Mouse (Mus musculus): ENCODE measurements around the gene Rb1.

Gene Rb1

DNA sequence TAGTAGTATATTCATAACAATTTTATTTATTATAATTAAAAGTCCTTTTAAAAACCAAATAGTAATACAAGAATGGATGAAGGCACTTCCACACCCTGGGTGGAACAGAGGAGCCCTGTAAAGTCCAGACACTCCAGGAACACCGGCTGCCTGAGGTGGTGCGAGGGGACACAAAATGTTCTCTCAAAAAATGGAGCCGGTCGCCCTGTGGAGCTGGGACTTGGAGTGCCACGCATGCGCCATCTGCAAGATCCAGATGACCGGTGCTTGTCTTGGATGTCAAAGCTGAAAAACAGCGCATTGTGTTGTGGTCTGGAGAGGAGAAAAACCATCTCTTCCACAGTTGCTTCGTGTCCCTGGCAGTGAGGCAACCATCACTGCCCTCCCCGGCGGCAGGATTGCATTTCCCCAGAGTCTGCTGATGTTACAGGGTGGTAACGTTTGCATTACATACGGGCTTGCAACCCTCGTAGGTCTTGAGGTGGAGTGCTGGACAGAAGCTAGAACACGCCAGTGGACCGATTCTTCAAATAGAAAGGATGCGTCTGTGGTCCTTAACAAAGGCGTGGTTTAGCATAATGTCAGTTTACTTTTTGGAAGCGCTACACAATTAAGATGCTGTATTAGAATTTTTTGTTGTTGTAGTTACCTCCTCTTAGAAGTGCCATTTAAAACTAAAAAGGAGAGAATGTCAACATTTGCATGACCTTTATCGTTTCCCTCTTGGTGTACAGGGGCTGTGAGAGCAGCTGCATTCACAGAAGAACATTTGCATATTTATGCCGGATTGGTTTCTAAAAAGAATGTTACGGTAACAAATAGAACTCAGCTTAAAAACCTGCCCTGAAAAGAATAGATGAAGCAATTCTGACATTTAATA, 9.5 kb upstream of the Rb1 start:
- peak; percentile 53 for DNase-seq (ENCODE audit: low read depth, low spot score)

- DNase-seq (ENCODE audit: low read depth, low spot score): peak; percentile 55
Observed at GRCm38 (mm10) chr14:73333880-73334279, 8.3 kb upstream of the Rb1 start.

GRCm38 (mm10) chr14:73331386-73331785, 5.8 kb upstream of the Rb1 start:
- DNase-seq (ENCODE audit: low read depth, low spot score): no peak

DNA sequence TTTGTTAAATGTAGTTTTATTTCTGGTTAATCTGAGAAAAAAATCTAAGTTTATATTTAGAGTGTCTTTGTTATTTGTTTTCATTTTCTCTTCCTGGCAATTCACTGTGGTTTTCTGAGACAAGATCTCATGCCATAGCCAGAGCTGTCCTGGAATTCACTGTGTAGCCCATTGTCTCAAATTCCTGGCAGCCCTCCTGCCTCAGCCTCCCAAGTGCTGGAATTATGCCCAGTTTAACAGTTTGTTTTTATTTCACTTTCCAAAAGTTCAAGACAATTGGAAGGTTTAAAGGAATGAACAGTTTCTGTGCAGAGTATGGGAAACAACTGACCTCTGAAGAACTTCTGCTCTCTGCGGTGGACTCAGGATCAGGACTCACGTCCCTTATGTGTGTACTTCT, 4.2 kb upstream of the Rb1 start:
- DNase-seq (ENCODE audit: low read depth, low spot score): no peak

DNA sequence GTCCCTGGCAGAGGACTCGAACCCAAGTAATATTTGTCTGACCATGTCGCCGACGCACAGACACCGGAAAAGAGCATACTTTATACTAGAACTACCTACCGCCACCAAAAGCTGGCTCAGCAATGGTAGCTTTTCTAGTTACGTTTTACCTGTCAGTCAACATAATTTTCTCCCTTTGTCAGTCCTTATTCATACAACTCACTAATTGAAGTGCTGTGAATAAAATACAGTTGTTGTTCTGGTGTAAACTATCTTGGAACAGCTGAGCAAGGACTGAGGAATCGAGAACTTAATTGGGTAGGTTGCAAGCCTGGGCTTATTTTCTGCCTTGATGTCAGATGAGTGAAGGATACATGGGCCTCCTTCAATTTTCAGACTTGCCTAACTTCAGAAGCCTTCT, 889 bp upstream of the Rb1 start:
- DNase-seq (ENCODE audit: low read depth, low spot score): no peak

DNA sequence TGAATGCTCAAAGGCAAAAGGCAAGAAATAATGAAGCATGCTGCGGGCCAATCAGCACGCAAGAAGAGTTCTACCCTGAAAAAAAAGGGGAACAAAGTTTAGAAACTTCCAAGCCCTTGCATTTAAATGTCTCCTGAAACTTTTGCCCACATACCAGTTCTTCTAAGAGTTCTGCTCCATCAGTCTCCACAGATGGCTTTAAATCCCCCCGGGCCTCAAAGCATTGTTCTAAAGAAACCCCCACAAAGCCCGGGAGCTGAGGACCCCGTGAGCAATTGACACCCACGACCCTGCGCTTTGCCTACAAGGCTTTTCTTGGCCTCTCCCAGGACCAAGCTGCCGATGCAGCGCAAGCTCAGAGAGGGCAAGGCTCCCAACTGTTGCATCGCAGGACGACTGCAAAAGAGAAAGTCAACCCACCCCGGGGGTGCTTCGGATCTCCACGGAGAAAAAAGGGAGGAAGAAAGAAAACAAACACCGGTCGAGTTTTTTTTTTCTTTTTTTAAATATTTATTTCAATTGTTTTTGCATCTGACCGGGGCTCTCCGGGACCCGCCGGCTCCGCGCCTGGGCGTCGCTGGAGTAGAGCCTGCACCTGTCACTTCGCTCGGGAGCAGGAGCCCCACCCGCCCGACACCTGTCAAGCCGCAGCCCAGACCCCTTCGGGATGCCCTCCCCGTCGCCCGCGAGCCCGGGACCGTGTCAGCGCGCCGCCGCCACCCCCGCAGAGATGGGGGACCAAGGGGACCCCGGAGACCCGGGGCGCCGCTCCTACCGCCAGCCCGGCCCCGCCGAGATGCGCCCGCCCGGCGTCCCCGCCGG, 777 bp downstream of the Rb1 start:
- peak; percentile 53 for DNase-seq (ENCODE audit: low read depth, low spot score)

DNA sequence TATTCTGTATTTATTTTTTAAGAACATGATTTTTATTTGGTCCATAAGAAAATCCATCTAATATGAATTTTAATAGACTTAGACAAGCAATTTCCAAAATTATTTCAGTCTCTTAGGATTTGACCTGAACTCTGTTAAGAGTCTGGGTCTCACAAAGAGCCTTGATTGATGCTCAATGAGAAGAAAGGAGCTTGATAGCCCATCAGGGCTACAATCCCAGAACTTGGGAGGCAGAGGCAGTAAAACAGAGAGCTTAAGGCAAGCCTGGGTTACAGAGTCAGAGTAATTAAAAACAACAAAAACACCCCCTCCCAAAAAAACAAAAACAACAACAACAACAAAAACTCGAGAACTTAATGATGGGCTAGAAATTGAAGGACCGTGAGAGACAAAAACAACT, 1.7 kb downstream of the Rb1 start:
- no peak for DNase-seq (ENCODE audit: low read depth, low spot score)

- no peak for DNase-seq (ENCODE audit: low read depth, low spot score)
Observed at GRCm38 (mm10) chr14:73322142-73322541, 3.5 kb downstream of the Rb1 start.

GRCm38 (mm10) chr14:73316933-73317332, 8.7 kb downstream of the Rb1 start:
- DNase-seq (ENCODE audit: low read depth, low spot score): no peak

GRCm38 (mm10) chr14:73313864-73314263, 11.8 kb downstream of the Rb1 start:
- DNase-seq (ENCODE audit: low read depth, low spot score): no peak

GRCm38 (mm10) chr14:73313396-73313795, 12.2 kb downstream of the Rb1 start:
- no peak for DNase-seq (ENCODE audit: low read depth, low spot score)

DNA sequence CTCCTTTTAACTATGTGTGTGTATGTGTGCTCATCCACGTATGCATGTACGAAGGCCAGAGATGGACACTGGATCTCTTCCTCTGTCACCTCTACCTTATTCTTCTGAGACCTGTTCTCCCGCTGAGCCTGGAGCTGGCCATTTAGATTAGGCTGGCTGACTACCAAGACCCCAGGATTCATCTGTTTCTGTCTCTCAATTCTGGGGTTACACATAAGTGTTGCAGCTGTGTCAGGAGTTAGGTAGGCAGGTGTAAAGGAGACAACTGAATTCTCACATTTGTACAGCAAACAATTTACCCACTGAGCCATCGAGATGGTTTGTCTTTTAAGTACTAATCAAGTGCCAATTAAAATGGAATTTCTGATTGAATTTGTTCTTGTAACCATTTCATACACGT, 12.7 kb downstream of the Rb1 start:
- no peak for DNase-seq (ENCODE audit: low read depth, low spot score)

GRCm38 (mm10) chr14:73307490-73307889, 18.1 kb downstream of the Rb1 start:
- no peak for DNase-seq (ENCODE audit: low read depth, low spot score)

DNA sequence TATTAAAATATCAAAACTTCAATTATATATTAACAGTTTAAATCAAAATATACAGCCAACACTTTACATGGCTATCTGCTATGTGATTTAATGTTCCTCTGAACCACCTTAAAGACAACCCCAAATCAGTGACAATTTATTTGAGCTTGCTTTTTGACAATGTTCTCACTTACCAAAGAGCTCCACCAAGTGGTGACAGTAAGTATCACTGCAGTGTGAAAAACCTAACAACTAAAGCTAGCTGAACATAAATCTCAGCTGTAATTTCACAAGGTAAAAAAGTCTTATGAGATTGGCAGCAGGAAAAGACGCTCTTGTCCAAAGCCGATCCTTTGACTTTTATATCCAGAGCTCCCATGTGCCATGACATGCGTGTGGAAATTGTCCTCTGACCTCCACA, 22.4 kb downstream of the Rb1 start:
- peak; percentile 84 for DNase-seq (ENCODE audit: low read depth, low spot score)

DNA sequence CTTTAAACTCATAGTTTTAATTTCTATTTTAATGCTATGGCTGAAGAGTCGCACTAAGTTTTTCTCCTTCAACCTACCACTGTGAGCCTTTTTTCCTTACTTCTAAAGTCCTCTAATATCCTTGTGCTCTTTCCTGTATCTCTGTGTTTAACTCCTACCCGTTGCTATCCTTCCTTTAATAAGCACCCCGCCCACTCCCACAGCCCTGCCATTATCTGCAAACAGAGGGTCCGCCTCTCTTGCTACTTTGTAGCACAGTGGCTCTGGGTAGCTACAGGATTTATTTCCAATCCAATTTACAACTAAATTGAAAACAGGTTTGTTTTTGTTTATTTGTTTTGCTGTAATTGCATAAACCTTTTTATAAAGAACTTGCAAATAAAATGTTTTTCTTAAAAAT, 23.8 kb downstream of the Rb1 start:
- no peak for DNase-seq (ENCODE audit: low read depth, low spot score)

DNA sequence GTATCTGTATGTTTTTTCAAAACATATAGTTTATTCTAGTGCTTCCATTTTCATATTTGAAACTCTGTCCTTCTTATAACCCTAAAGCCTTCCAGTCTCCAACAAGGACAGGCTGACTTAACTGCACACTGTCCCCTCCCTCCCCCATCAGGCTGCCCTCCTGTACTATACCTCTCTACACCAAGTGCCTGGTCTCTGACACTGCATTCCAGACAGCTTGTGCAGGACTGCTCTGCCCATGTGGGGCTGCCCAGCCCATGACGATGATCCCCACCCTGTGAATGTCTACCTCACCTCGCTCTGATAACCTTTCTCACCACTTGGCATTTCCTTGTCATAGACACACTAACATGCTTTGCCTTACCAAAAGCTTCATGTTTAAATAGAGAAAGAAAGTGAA, 30.1 kb downstream of the Rb1 start:
- no peak for DNase-seq (ENCODE audit: low read depth, low spot score)

GRCm38 (mm10) chr14:73293616-73294015, 32.0 kb downstream of the Rb1 start:
- DNase-seq (ENCODE audit: low read depth, low spot score): no peak

GRCm38 (mm10) chr14:73292434-73292833, 33.2 kb downstream of the Rb1 start:
- no peak for DNase-seq (ENCODE audit: low read depth, low spot score)

DNA sequence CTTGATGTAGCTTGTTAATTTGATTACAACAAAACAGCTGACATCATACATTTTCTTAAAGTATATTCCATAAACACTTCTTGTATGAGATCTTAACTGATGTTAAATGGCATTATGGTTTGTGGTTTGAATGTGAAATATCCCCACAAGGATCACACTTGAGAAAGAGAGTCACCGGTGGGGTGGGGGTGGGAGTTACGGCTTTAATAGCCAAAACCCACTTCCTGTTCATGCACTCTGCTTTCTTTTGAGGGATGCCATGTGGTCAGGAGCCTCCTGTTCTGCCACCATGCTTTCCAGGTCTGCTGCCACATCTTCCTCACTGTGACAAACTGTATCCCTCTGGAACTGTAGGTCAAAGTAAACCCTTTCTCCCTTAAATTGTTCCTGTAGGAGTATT, 35.7 kb downstream of the Rb1 start:
- peak; percentile 47 for DNase-seq (ENCODE audit: low read depth, low spot score)

DNA sequence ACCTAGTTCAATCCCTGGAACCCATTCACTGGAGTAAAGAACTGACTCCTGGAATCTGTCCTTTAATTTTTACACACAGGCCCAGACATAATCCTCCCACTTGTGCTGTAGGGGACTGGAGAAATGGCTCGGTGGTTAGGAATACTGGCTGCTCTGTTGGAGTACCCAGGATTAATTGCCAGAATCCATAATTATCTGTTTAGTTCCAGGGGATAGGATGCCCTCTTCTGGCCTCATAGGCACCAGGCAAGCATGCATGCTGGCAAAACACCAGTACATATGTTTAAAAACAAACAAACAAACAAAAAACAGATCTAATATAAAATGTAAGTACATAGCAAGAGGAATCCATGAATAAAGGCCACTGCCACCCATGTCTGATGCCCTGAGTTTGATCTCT, 44.6 kb downstream of the Rb1 start:
- DNase-seq (ENCODE audit: low read depth, low spot score): no peak

DNA sequence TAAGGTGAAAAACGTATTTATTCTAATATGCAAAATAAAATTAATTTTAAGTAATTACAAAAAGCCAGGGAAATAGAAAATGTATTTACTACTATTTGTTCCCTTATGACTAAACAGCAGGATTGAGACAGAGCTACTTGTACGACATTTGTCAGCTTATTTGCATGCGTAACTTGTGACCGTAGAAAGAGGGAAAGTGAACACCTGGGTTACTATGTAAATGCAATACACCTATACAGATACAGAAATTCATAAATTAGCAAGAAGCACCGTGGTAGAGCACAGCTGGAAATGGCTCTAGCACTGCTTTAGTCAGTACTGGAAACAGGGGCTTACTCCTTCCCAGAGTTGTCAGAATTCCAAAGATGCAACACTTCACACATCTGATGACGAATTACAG, 46.5 kb downstream of the Rb1 start:
- DNase-seq (ENCODE audit: low read depth, low spot score): no peak

GRCm38 (mm10) chr14:73271807-73272206, 53.8 kb downstream of the Rb1 start:
- DNase-seq (ENCODE audit: low read depth, low spot score): no peak

- peak; percentile 61 for DNase-seq (ENCODE audit: low read depth, low spot score)
Observed at GRCm38 (mm10) chr14:73266166-73266565, 59.5 kb downstream of the Rb1 start.

All from CD4-positive, CD25-positive, alpha-beta regulatory T cell, adult 2 months (primary cell).